Mouse (Mus musculus) forebrain, embryonic 13.5 days (tissue): Measurements from ENCODE around the gene Casp8. TPM values are rescaled to one million over a fixed set of nuclear protein-coding genes. Genes with fewer than 3 reads are reported as not detected.
"Not testable (repeated sequence)": the region's sequence is repeated elsewhere in the genome, so short reads cannot be mapped to it uniquely, and the experiment has no call there.

Experiments used
- ATAC-seq: fragments of 200-750 bp; cut with Nextera tagmentation; 2 replicates; pipeline ENCODE4 v1.8.0; 2017
- H3K27ac ChIP-seq: fragments of 300-500 bp; sonication (generic); 2 replicates; pipeline ENCODE4 v1.5.1; 2015; ENCODE audit warnings: inconsistent platforms, mild to moderate bottlenecking, moderate library complexity
- H3K27me3 ChIP-seq: fragments of 300-500 bp; sonication (generic); 2 replicates; pipeline ENCODE4 v1.6.1; 2015; ENCODE audit warnings: mild to moderate bottlenecking, inconsistent platforms
- H3K36me3 ChIP-seq: fragments of 300-500 bp; sonication (generic); 2 replicates; pipeline ENCODE4 v1.6.1; 2015; ENCODE audit warnings: mild to moderate bottlenecking, inconsistent platforms; ENCODE audit not compliant: poor library complexity, severe bottlenecking
- H3K4me1 ChIP-seq: fragments of 300-500 bp; sonication (generic); 2 replicates; pipeline ENCODE4 v1.6.1; 2015; ENCODE audit warnings: inconsistent platforms
- H3K4me2 ChIP-seq: fragments of 300-500 bp; sonication (generic); 2 replicates; pipeline ENCODE4 v1.6.1; 2015; ENCODE audit warnings: inconsistent platforms, mild to moderate bottlenecking, moderate library complexity
- H3K4me3 ChIP-seq: fragments of 300-500 bp; sonication (generic); 2 replicates; pipeline ENCODE4 v1.5.1; 2015; ENCODE audit warnings: mild to moderate bottlenecking, inconsistent platforms
- H3K9ac ChIP-seq: fragments of 300-500 bp; sonication (generic); 2 replicates; pipeline ENCODE4 v1.6.1; 2015; ENCODE audit warnings: mild to moderate bottlenecking, inconsistent platforms
- H3K9me3 ChIP-seq: fragments of 300-500 bp; sonication (generic); replicated peaks from 2 replicates; pipeline ENCODE4 v1.6.1; 2016; ENCODE audit warnings: inconsistent platforms
- WGBS: fragments of 180-500 bp; shearing (Covaris S2); methylation state at CpG from one replicate; pipeline ENCODE4 v1.1.7; 2015; 5-methylcytosine and 5-hydroxymethylcytosine counted together
- polyA plus RNA-seq: library from polyadenylated mRNA; unstranded; fragments of >200 nt; fragmentation: Nextera tagmentation; extraction: Ambion mirVana; gene quantifications from 2 replicates; pipeline ENCODE4 v1.2.1, GENCODE M21; 2015

Casp8 gene
- polyA plus RNA-seq: 6.3 and 7.2 TPM in 2 replicates

GRCm38 (mm10) chr1:58795291-58796058 lies at the start of gene Casp8:
Casp8 (plus strand) TSS chr1:58795374.
- H3K36me3 ChIP-seq: no peaks in the 10 kb centered on the region
- no peaks in the 10 kb centered on the region for H3K9me3 ChIP-seq
- WGBS: 1% methylated on average over 42 of the region's 42 CpGs
- no peak for ATAC-seq
- H3K9ac ChIP-seq: peak within 1 kb of the TSS; percentile 66
- H3K4me1 ChIP-seq: peaks cover 11% of the 10 kb centered on the region
- H3K27me3 ChIP-seq: no peaks in the 10 kb centered on the region
- no peak within 1 kb of the TSS for H3K27ac ChIP-seq
- peak within 1 kb of the TSS; percentile 82 for H3K4me2 ChIP-seq
- H3K4me3 ChIP-seq: peak within 1 kb of the TSS; percentile 47

GRCm38 (mm10) chr1:58746880-58747279 lies 48.3 kb upstream of the Casp8 start:
- Histone ChIP-seq H3K27me3 (no peaks in the 10 kb centered on the region), H3K9ac (no peak overlapping the region), H3K4me3 (no peak overlapping the region), H3K36me3 (peaks cover 17% of the 10 kb centered on the region), H3K27ac (no peak overlapping the region), H3K9me3 (no peaks in the 10 kb centered on the region), H3K4me1 (no peaks in the 10 kb centered on the region), H3K4me2 (no peak overlapping the region)
- peak; percentile 45; the same call in 1 of the 2 replicates for ATAC-seq
- WGBS: 79% methylated on average over 9 of the region's 9 CpGs

- H3K27me3 ChIP-seq: no peaks in the 10 kb centered on the region
- no peak overlapping the region for H3K9ac ChIP-seq
- WGBS: 93% methylated on average over 3 of the region's 3 CpGs
- no peaks in the 10 kb centered on the region for H3K4me1 ChIP-seq
- H3K9me3 ChIP-seq: no peaks in the 10 kb centered on the region
- no peak overlapping the region for H3K4me3 ChIP-seq
- no peak overlapping the region for H3K27ac ChIP-seq
- no peak for ATAC-seq
- no peak overlapping the region for H3K4me2 ChIP-seq
- H3K36me3 ChIP-seq: peaks cover 6% of the 10 kb centered on the region
These were observed 35.7 kb upstream of the Casp8 start for GRCm38 (mm10) chr1:58759451-58759850.

GRCm38 (mm10) chr1:58760581-58760980 lies 34.6 kb upstream of the Casp8 start:
- no peaks in the 10 kb centered on the region for H3K36me3 ChIP-seq
- WGBS: 77% methylated on average over 1 of the region's 1 CpGs
- no peak overlapping the region for H3K4me2 ChIP-seq
- H3K4me1 ChIP-seq: no peaks in the 10 kb centered on the region
- H3K9me3 ChIP-seq: no peaks in the 10 kb centered on the region
- ATAC-seq: no peak
- no peak overlapping the region for H3K9ac ChIP-seq
- no peaks in the 10 kb centered on the region for H3K27me3 ChIP-seq
- no peak overlapping the region for H3K4me3 ChIP-seq
- H3K27ac ChIP-seq: no peak overlapping the region

- H3K27me3 ChIP-seq, H3K9ac ChIP-seq, H3K4me3 ChIP-seq, H3K27ac ChIP-seq, H3K9me3 ChIP-seq, ATAC-seq, H3K36me3 ChIP-seq, H3K4me2 ChIP-seq, H3K4me1 ChIP-seq: not testable (repeated sequence)
- WGBS: 55% methylated on average over 5 of the region's 5 CpGs
These were observed 33.5 kb upstream of the Casp8 start for GRCm38 (mm10) chr1:58761391-58762275.

- Histone ChIP-seq H3K4me1 (no peaks in the 10 kb centered on the region), H3K9me3 (no peaks in the 10 kb centered on the region), H3K9ac (no peak overlapping the region), H3K27me3 (no peaks in the 10 kb centered on the region), H3K27ac (no peak overlapping the region), H3K4me2 (no peak overlapping the region), H3K36me3 (no peaks in the 10 kb centered on the region), H3K4me3 (no peak overlapping the region)
- ATAC-seq: no peak
- WGBS: 66% methylated on average over 5 of the region's 5 CpGs
These were observed 32.6 kb upstream of the Casp8 start for GRCm38 (mm10) chr1:58762576-58762975.

- not testable (repeated sequence) for H3K36me3 ChIP-seq, H3K27me3 ChIP-seq, H3K4me3 ChIP-seq, H3K9me3 ChIP-seq, ATAC-seq, H3K27ac ChIP-seq, H3K4me2 ChIP-seq, H3K4me1 ChIP-seq, H3K9ac ChIP-seq
- 76% methylated on average over 4 of the region's 4 CpGs for WGBS
These were observed 28.7 kb upstream of the Casp8 start for GRCm38 (mm10) chr1:58766446-58766845.

- no peak for ATAC-seq
- Histone ChIP-seq H3K27ac (no peak overlapping the region), H3K27me3 (no peaks in the 10 kb centered on the region), H3K9me3 (no peaks in the 10 kb centered on the region), H3K4me3 (no peak overlapping the region), H3K9ac (no peak overlapping the region), H3K36me3 (no peaks in the 10 kb centered on the region), H3K4me2 (no peak overlapping the region), H3K4me1 (no peaks in the 10 kb centered on the region)
These were observed 26.0 kb upstream of the Casp8 start for GRCm38 (mm10) chr1:58769136-58769535.

- Histone ChIP-seq H3K27me3 (no peaks in the 10 kb centered on the region), H3K36me3 (no peaks in the 10 kb centered on the region), H3K4me2 (no peak overlapping the region), H3K27ac (no peak overlapping the region), H3K9me3 (no peaks in the 10 kb centered on the region), H3K4me1 (no peaks in the 10 kb centered on the region), H3K9ac (no peak overlapping the region), H3K4me3 (no peak overlapping the region)
- ATAC-seq: no peak
- WGBS: 63% methylated on average over 9 of the region's 9 CpGs
These were observed 25.5 kb upstream of the Casp8 start for GRCm38 (mm10) chr1:58769701-58770100.

GRCm38 (mm10) chr1:58770111-58770720 lies 25.0 kb upstream of the Casp8 start:
- Histone ChIP-seq H3K9ac (no peak overlapping the region), H3K27ac (no peak overlapping the region), H3K4me3 (no peak overlapping the region), H3K27me3 (no peaks in the 10 kb centered on the region), H3K4me2 (no peak overlapping the region), H3K9me3 (no peaks in the 10 kb centered on the region), H3K4me1 (no peaks in the 10 kb centered on the region), H3K36me3 (no peaks in the 10 kb centered on the region)
- WGBS: 28% methylated on average over 7 of the region's 7 CpGs
- ATAC-seq: 0 out of 2 replicates have a peak, but pooled peaks have one; percentile 30

GRCm38 (mm10) chr1:58772084-58772483 lies 23.1 kb upstream of the Casp8 start:
- Histone ChIP-seq H3K27ac (no peak overlapping the region), H3K9me3 (no peaks in the 10 kb centered on the region), H3K27me3 (no peaks in the 10 kb centered on the region), H3K4me1 (no peaks in the 10 kb centered on the region), H3K9ac (no peak overlapping the region), H3K4me3 (no peak overlapping the region), H3K4me2 (no peak overlapping the region), H3K36me3 (no peaks in the 10 kb centered on the region)
- 81% methylated on average over 3 of the region's 3 CpGs for WGBS
- no peak for ATAC-seq

- no peaks in the 10 kb centered on the region for H3K27me3 ChIP-seq
- H3K9me3 ChIP-seq: no peaks in the 10 kb centered on the region
- no peak overlapping the region for H3K27ac ChIP-seq
- H3K4me3 ChIP-seq: no peak overlapping the region
- H3K4me2 ChIP-seq: no peak overlapping the region
- no peaks in the 10 kb centered on the region for H3K4me1 ChIP-seq
- H3K36me3 ChIP-seq: no peaks in the 10 kb centered on the region
- no peak for ATAC-seq
- no peak overlapping the region for H3K9ac ChIP-seq
These were observed 21.9 kb upstream of the Casp8 start for GRCm38 (mm10) chr1:58773280-58773679.
